Mouse (Mus musculus): ENCODE data around the gene Sgsh. TPM values are rescaled to one million over a fixed set of nuclear protein-coding genes. Genes with fewer than 3 reads are reported as not detected.

Sgsh gene
- polyA plus RNA-seq (2015; fragmentation: Nextera tagmentation; extraction: Ambion mirVana) = 3.1 and 4.0 TPM in 2 replicates

GRCm38 (mm10) chr11:119355443-119356385 lies at the start of gene Sgsh, which contains the start of gene Slc26a11:
Gene Sgsh, minus strand, starts transcription at chr11:119355536.
Gene Slc26a11, plus strand, starts transcription at chr11:119355557.
- H3K4me2 ChIP-seq (replicated peaks) = peak within 1 kb of the TSS; percentile 92
- peak within 1 kb of the TSS; percentile 47; the same call in 1 of the 2 replicates for H3K27ac ChIP-seq
- H3K27me3 ChIP-seq = no peaks in the 10 kb centered on the region
- H3K4me1 ChIP-seq (replicated peaks) = peaks cover 20% of the 10 kb centered on the region
- H3K36me3 ChIP-seq = no peaks in the 10 kb centered on the region
- peak within 1 kb of the TSS; percentile 70 for H3K4me3 ChIP-seq (replicated peaks)
- ATAC-seq = peak; percentile 95
- 2% methylated on average over 40 of the region's 40 CpGs for WGBS
- peak within 1 kb of the TSS; percentile 76 for H3K9ac ChIP-seq (replicated peaks)
- H3K9me3 ChIP-seq = no peaks in the 10 kb centered on the region

- Histone ChIP-seq H3K27me3 (no peaks in the 10 kb centered on the region), H3K4me3 (replicated peaks) (no peak overlapping the region), H3K36me3 (no peaks in the 10 kb centered on the region), H3K9me3 (no peaks in the 10 kb centered on the region), H3K4me1 (replicated peaks) (no peaks in the 10 kb centered on the region), H3K4me2 (replicated peaks) (no peak overlapping the region), H3K27ac (no peak overlapping the region), H3K9ac (replicated peaks) (no peak overlapping the region)
- 51% methylated on average over 5 of the region's 5 CpGs for WGBS
- no peak for ATAC-seq
Observed at GRCm38 (mm10) chr11:119404627-119405026, 49.3 kb upstream of the Sgsh start.

GRCm38 (mm10) chr11:119402501-119403160 lies 47.3 kb upstream of the Sgsh start:
- Histone ChIP-seq H3K27me3 (no peaks in the 10 kb centered on the region), H3K27ac (no peak overlapping the region), H3K4me2 (replicated peaks) (no peak overlapping the region), H3K4me1 (replicated peaks) (no peaks in the 10 kb centered on the region), H3K36me3 (no peaks in the 10 kb centered on the region), H3K9ac (replicated peaks) (no peak overlapping the region), H3K4me3 (replicated peaks) (no peak overlapping the region), H3K9me3 (no peaks in the 10 kb centered on the region)
- 63% methylated on average over 11 of the region's 11 CpGs for WGBS
- no peak for ATAC-seq

- 31% methylated on average over 7 of the region's 7 CpGs for WGBS
- peaks cover 55% of the 10 kb centered on the region for H3K27me3 ChIP-seq
Observed at GRCm38 (mm10) chr11:119396461-119396860, 41.1 kb upstream of the Sgsh start.

DNA sequence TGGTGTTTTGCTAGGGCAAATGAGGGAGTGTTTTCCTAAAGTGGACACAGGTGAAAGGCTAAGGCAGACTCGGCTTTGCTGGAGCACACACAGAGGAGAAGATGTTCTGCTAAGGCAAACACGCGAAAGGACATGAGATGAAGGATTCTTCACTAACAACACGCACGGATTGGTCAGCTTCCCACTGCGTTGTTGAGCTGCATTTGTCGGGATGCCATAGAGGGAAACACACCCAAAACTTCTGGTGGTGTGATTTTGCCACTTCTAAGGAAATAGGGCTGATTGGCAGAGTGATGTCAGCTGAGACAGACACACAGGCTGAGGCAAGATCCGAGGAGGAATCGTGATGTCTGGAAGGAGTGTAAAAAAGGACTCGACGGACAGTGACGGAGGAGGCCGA lies 40.6 kb upstream of the Sgsh start:
- H3K36me3 ChIP-seq = no peaks in the 10 kb centered on the region

More at GRCm38 (mm10) chr11:119396461-119396860, 41.1 kb upstream of the Sgsh start:
- Histone ChIP-seq H3K27ac (no peak overlapping the region), H3K9me3 (no peaks in the 10 kb centered on the region; the same call in 1 of the 2 replicates), H3K4me3 (replicated peaks) (no peak overlapping the region), H3K4me1 (replicated peaks) (peaks cover 15% of the 10 kb centered on the region), H3K4me2 (replicated peaks) (no peak overlapping the region), H3K36me3 (no peaks in the 10 kb centered on the region), H3K9ac (replicated peaks) (no peak overlapping the region)
- no peak for ATAC-seq

DNA sequence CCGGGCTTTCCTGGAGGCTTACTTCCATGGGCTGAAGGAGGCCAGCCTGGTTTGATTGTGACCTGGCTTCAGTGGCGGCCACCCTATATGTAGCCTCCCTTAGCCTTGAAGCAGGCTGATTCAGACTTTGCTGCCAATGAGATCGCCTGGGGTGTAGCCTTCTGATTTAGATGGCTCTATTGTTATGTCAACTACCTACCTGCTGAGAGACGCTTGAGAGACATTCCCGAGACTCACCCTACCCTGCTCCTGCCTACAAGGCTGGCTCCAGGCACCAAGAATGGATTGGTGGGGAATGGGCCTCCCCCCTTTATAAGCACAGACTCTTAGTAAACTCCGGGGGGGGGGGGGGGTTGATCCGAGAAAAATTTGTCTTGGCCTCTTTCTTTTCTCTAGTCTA lies 40.1 kb upstream of the Sgsh start:
- 6% methylated on average over 7 of the region's 7 CpGs for WGBS
- H3K9ac ChIP-seq (replicated peaks) = no peak overlapping the region
- H3K4me1 ChIP-seq (replicated peaks) = peaks cover 18% of the 10 kb centered on the region
- H3K27ac ChIP-seq = no peak overlapping the region
- no peak for ATAC-seq
- H3K27me3 ChIP-seq = peaks cover 66% of the 10 kb centered on the region
- H3K9me3 ChIP-seq = no peaks in the 10 kb centered on the region; the same call in 1 of the 2 replicates
- H3K4me2 ChIP-seq (replicated peaks) = no peak overlapping the region
- H3K4me3 ChIP-seq (replicated peaks) = no peak overlapping the region
- H3K36me3 ChIP-seq = no peaks in the 10 kb centered on the region

More for the DNA sequence above, 40.6 kb upstream of the Sgsh start:
- H3K27me3 ChIP-seq = peaks cover 61% of the 10 kb centered on the region
- H3K9ac ChIP-seq (replicated peaks) = no peak overlapping the region
- no peak overlapping the region for H3K27ac ChIP-seq
- ATAC-seq = no peak
- WGBS = 18% methylated on average over 13 of the region's 13 CpGs
- no peak overlapping the region for H3K4me2 ChIP-seq (replicated peaks)
- H3K4me1 ChIP-seq (replicated peaks) = peaks cover 15% of the 10 kb centered on the region
- H3K9me3 ChIP-seq = no peaks in the 10 kb centered on the region; the same call in 1 of the 2 replicates
- no peak overlapping the region for H3K4me3 ChIP-seq (replicated peaks)

- WGBS = 50% methylated on average over 6 of the region's 6 CpGs
- H3K27me3 ChIP-seq = peaks cover 78% of the 10 kb centered on the region
Observed at GRCm38 (mm10) chr11:119394210-119394609, 38.9 kb upstream of the Sgsh start.

DNA sequence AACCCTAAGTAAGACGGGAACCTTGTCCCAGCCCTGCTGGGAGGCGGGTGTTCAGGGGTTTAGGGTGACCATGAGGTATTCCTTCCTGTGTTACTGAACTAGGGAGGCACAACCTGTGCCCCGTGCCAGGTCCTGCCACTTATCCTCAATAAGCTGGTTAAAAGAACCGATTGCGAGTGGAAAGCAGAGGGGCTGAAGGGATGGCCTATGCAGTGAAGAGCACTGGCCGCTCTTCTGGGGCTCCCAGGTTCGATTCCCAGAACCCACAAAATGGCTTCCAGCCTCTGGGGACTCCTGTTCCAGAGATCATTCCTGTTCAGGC lies 38.1 kb upstream of the Sgsh start:
- WGBS = 20% methylated on average over 7 of the region's 7 CpGs
- ATAC-seq = 0 out of 2 replicates have a peak, but pooled peaks have one; percentile 3
- peaks cover 85% of the 10 kb centered on the region for H3K27me3 ChIP-seq
- H3K4me3 ChIP-seq (replicated peaks) = peak overlapping the region; percentile 39
- H3K4me1 ChIP-seq (replicated peaks) = peaks cover 27% of the 10 kb centered on the region
- peak overlapping the region; percentile 50; the same call in 1 of the 2 replicates for H3K9ac ChIP-seq (replicated peaks)
- no peaks in the 10 kb centered on the region; the same call in 1 of the 2 replicates for H3K9me3 ChIP-seq
- H3K36me3 ChIP-seq = no peaks in the 10 kb centered on the region
- peak overlapping the region; percentile 60 for H3K4me2 ChIP-seq (replicated peaks)
- H3K27ac ChIP-seq = no peak overlapping the region

More at GRCm38 (mm10) chr11:119394210-119394609, 38.9 kb upstream of the Sgsh start:
- Histone ChIP-seq H3K9me3 (no peaks in the 10 kb centered on the region; the same call in 1 of the 2 replicates), H3K4me2 (replicated peaks) (no peak overlapping the region), H3K9ac (replicated peaks) (no peak overlapping the region), H3K4me1 (replicated peaks) (peaks cover 27% of the 10 kb centered on the region), H3K4me3 (replicated peaks) (no peak overlapping the region), H3K27ac (no peak overlapping the region), H3K36me3 (no peaks in the 10 kb centered on the region)
- no peak for ATAC-seq

GRCm38 (mm10) chr11:119392800-119393482 lies 37.6 kb upstream of the Sgsh start, which contains the start of gene Rnf213:
Gene Rnf213, plus strand, starts transcription at chr11:119393100.
- 1% methylated on average over 19 of the region's 19 CpGs for WGBS
- peak; percentile 41; the same call in 1 of the 2 replicates for ATAC-seq
- Histone ChIP-seq H3K27me3 (peaks cover 90% of the 10 kb centered on the region), H3K27ac (no peak within 1 kb of the TSS), H3K4me2 (replicated peaks) (peak within 1 kb of the TSS; percentile 60), H3K9me3 (no peaks in the 10 kb centered on the region; the same call in 1 of the 2 replicates), H3K4me1 (replicated peaks) (peaks cover 27% of the 10 kb centered on the region), H3K9ac (replicated peaks) (peak within 1 kb of the TSS; percentile 50; the same call in 1 of the 2 replicates), H3K36me3 (no peaks in the 10 kb centered on the region), H3K4me3 (replicated peaks) (peak within 1 kb of the TSS; percentile 39)

GRCm38 (mm10) chr11:119392001-119392614 lies 36.8 kb upstream of the Sgsh start:
- Histone ChIP-seq H3K36me3 (no peaks in the 10 kb centered on the region), H3K9me3 (no peaks in the 10 kb centered on the region; the same call in 1 of the 2 replicates), H3K4me2 (replicated peaks) (peak overlapping the region; percentile 60; the same call in 1 of the 2 replicates), H3K9ac (replicated peaks) (no peak overlapping the region), H3K27ac (no peak overlapping the region), H3K27me3 (peaks cover 98% of the 10 kb centered on the region), H3K4me1 (replicated peaks) (peaks cover 27% of the 10 kb centered on the region), H3K4me3 (replicated peaks) (no peak overlapping the region)
- no peak for ATAC-seq
- 8% methylated on average over 12 of the region's 12 CpGs for WGBS

- Histone ChIP-seq H3K4me2 (replicated peaks) (no peak overlapping the region), H3K4me3 (replicated peaks) (no peak overlapping the region), H3K36me3 (no peaks in the 10 kb centered on the region), H3K27me3 (peaks cover 93% of the 10 kb centered on the region), H3K9ac (replicated peaks) (no peak overlapping the region), H3K9me3 (no peaks in the 10 kb centered on the region; the same call in 1 of the 2 replicates), H3K4me1 (replicated peaks) (peaks cover 26% of the 10 kb centered on the region), H3K27ac (no peak overlapping the region)
- no peak for ATAC-seq
- WGBS = 33% methylated on average over 7 of the region's 7 CpGs
Observed at GRCm38 (mm10) chr11:119391386-119392000, 36.2 kb upstream of the Sgsh start.
